Mouse (Mus musculus) testis, adult 2 months (tissue): ENCODE measurements around the gene Rarres1. TPM values are rescaled to one million over a fixed set of nuclear protein-coding genes. Genes with fewer than 3 reads are reported as not detected.

Source experiments
- H3K27ac ChIP-seq: fragments of 200-500 bp; 2 replicates; pipeline ENCODE4 v1.5.1; 2012; ENCODE audit warnings: low read depth, low read length; ENCODE audit not compliant: control insufficient read depth, insufficient read depth
- H3K27me3 ChIP-seq: fragments of 200-500 bp; 2 replicates; pipeline ENCODE4 v1.6.1; 2012; ENCODE audit warnings: mild to moderate bottlenecking, low read length, moderate library complexity; ENCODE audit not compliant: control insufficient read depth, insufficient read depth
- H3K36me3 ChIP-seq: fragments of 200-500 bp; 2 replicates; pipeline ENCODE4 v1.6.1; 2012; ENCODE audit warnings: mild to moderate bottlenecking, low read length; ENCODE audit not compliant: control insufficient read depth, insufficient read depth
- H3K4me1 ChIP-seq: fragments of 200-500 bp; 2 replicates; pipeline ENCODE4 v1.6.1; 2012; ENCODE audit warnings: low read length; ENCODE audit not compliant: control insufficient read depth, insufficient read depth
- H3K4me3 ChIP-seq: fragments of 200-500 bp; 2 replicates; pipeline ENCODE4 v1.5.1; 2012; ENCODE audit warnings: low read depth, mild to moderate bottlenecking, low read length, moderate library complexity, mixed read lengths; ENCODE audit not compliant: control insufficient read depth
- CTCF ChIP-seq: fragments of 200-500 bp; IDR thresholded peaks from 2 replicates; pipeline ENCODE4 v1.5.1; 2012; ENCODE audit warnings: low read depth, mild to moderate bottlenecking, inconsistent platforms, low read length, moderate library complexity; ENCODE audit not compliant: control insufficient read depth, insufficient read depth, insufficient replicate concordance
- POLR2A ChIP-seq: fragments of 200-500 bp; IDR thresholded peaks from 2 replicates; pipeline ENCODE4 v1.6.1; 2012; ENCODE audit warnings: low read depth, mild to moderate bottlenecking, inconsistent platforms, low read length, moderate library complexity; ENCODE audit not compliant: control insufficient read depth
- polyA plus RNA-seq: library from polyadenylated mRNA; depleted of rRNA; stranded (reverse); fragments of >200 nt; gene quantifications from 2 replicates; pipeline ENCODE4 v1.2.3, GENCODE M21; 2012; rRNA removed

Rarres1 gene
- polyA plus RNA-seq, 1 experiment, result 5.1 TPM

DNA sequence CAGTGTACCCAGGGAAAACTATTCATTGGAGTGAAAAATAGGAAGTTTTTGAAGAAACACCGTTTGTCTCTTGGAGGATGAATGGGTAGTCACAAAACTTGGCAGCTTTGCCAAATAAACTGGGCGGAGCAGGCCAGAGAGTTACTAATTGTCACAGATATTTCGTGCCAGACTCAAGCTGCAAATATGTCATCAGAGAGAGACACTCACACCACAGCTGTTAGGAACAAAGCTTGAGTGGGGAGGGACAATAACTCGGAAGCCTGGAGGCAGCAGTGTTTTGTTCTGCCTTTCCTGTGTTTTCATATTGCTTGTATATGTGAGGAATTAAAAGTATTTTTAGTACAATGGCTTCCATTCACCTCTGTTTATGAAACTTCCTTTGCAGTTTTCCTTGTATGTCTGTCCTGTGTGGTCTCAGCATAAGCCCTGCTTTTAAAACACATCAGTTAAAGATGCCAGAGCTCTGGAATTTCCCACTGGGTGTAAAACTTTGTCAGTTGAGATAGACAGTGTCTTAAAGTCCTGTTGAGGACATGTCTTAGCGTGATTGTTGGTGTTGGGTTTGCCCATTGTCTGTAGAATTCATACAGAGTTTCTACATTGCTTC lies 64.6 kb downstream of the Rarres1 start:
- Histone ChIP-seq H3K4me3 (no peak overlapping the region), H3K4me1 (no peaks in the 10 kb centered on the region), H3K27ac (no peak overlapping the region), H3K36me3 (peaks cover 1% of the 10 kb centered on the region; the same call in 1 of the 2 replicates), H3K27me3 (no peaks in the 10 kb centered on the region)
- TF ChIP-seq POLR2A (no peak), CTCF (no peak)

DNA sequence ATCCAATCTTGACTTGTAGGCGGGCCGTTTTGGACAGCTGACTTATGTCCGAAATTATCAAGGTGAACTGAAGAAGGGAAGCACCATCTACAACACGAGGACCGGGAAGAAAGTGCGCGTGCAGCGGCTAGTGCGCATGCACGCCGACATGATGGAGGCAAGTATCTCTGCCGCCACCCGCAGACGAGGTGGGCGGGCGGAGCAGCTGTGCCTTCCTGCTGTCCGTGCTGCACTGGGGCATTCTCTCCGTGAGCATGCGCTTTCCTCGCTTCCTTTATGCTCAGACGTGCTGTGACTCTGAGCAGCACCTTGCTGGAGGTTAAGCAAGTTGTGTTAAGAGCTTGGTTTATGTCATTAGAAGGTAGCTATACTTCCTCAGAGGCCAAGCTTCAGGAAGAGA lies 65.7 kb downstream of the Rarres1 start:
- H3K4me3 ChIP-seq, result no peak overlapping the region
- TF ChIP-seq CTCF (no peak), POLR2A (no peak)
- no peaks in the 10 kb centered on the region for H3K4me1 ChIP-seq
- no peaks in the 10 kb centered on the region for H3K27me3 ChIP-seq
- H3K27ac ChIP-seq, result no peak overlapping the region
- peaks cover 1% of the 10 kb centered on the region; the same call in 1 of the 2 replicates for H3K36me3 ChIP-seq

DNA sequence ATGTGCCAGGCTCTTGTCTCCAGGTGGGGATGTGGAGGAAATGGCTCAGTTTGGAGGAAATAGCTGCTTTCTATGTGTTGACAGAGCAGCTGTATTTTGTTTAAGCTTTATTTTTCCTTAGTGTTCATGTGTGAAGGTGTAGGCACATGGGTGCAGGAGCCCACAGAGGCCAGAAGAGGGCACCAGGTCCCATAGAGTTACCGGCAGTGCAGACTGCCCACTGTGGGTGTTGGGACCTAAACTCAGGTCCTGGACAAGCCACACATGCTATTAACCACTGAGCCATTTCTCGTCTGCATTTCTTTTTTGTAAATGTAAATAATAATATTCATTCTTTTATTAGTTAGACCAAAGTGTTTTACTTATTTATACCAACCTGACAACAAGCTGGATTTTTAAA lies 68.2 kb downstream of the Rarres1 start:
- no peak for TF ChIP-seq CTCF
- TF ChIP-seq POLR2A, result no peak
- Histone ChIP-seq H3K4me1 (no peaks in the 10 kb centered on the region), H3K27me3 (no peaks in the 10 kb centered on the region), H3K36me3 (no peaks in the 10 kb centered on the region), H3K4me3 (no peak overlapping the region), H3K27ac (no peak overlapping the region)

DNA sequence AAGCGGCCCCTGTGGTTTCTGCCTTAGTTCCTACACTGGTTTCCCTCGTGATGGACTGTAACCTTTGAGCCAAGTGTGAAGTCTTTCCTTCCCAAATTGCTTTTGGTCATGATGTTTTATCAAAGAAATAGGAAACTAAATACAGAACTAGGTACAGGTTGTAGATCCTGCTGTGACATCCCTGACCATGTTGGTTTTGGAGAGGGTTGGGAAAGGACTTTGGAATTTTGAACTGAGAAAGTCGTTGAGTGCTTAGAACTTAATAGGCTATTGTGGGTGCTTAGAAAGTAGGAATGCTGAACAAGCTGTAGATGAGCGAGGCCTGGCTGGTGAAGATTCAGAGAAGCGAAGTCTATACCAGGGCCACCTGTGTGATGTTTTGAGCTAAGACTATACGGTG lies 81.3 kb downstream of the Rarres1 start:
- H3K27ac ChIP-seq, result no peak overlapping the region
- H3K4me1 ChIP-seq, result peaks cover 5% of the 10 kb centered on the region
- no peak for TF ChIP-seq CTCF
- no peak for TF ChIP-seq POLR2A
- no peak overlapping the region for H3K4me3 ChIP-seq
- H3K27me3 ChIP-seq, result no peaks in the 10 kb centered on the region
- H3K36me3 ChIP-seq, result peaks cover 1% of the 10 kb centered on the region; the same call in 1 of the 2 replicates

DNA sequence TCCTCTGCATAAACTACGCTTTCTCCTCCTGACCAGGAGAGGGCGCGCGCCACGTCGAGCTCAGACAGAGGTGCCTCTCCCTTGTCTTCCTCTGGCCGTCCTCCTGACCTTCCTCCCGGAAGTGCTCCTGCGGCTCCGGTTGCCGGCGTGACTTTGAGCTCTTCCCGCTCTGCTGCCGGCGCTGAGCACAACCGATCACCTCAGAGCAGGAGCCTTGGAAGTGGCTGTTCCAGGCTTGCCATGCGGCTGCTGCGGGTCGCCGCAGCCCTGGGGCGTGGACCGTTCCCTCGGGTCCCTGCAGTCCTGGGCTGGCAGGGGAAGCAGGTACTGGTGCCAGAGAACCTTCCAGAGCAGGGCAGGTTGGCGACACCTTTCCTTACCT lies 85.3 kb downstream of the Rarres1 start, which contains the start of gene Gfm1:
Gfm1 (plus strand) TSS at position 98 of the 382 bp plus-strand sequence.
- no peaks in the 10 kb centered on the region for H3K36me3 ChIP-seq
- H3K4me1 ChIP-seq, result peaks cover 5% of the 10 kb centered on the region
- peak; percentile 93 for TF ChIP-seq CTCF
- TF ChIP-seq POLR2A, result peak; percentile 63
- peak within 1 kb of the TSS; percentile 86 for H3K4me3 ChIP-seq
- no peaks in the 10 kb centered on the region for H3K27me3 ChIP-seq
- no peak within 1 kb of the TSS for H3K27ac ChIP-seq

DNA sequence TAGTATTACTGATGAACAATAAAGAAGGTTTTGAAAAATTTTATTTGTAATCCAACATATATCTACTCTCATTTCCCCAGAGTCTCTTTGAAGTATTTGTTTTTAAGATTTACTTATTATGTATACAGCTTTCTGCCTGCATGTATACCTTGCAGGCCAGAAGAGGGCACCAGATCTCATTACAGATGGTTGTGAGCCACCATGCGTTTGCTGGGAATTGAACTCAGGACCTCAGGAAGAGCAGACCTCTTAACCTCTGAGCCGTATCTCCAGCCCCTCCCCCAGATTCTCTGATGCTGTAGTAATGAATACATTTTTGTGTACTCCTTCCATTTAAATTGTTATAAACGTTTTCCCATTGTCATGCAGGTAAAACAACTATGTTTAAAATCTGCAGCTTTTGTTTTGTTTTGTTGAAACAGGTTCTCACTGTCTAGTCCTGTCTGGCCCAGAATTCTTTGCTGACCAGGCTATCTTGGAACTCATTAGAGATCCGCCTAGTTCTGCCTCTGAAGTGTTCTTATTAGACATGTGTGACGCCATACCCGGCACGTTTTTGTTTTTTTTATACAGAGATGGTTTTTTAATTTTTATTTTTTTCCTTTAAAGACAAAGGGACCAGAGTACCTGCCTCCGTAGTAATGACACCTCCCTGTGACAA lies 85.9 kb downstream of the Rarres1 start:
- Histone ChIP-seq H3K36me3 (no peaks in the 10 kb centered on the region), H3K4me1 (peaks cover 5% of the 10 kb centered on the region), H3K4me3 (peak overlapping the region; percentile 86), H3K27ac (no peak overlapping the region), H3K27me3 (no peaks in the 10 kb centered on the region)
- TF ChIP-seq POLR2A (no peak), CTCF (no peak)

Other genes starting within 250 kb of the Rarres1 start
- gene Mlf1, start 141.4 kb downstream of the Rarres1 start, polyA plus RNA-seq, result 342 and 406 TPM in 2 replicates
- gene Gm17402, start 140.4 kb downstream of the Rarres1 start, polyA plus RNA-seq, result not detected in 2 replicates
- gene Gfm1, start 85.4 kb downstream of the Rarres1 start, polyA plus RNA-seq, result 10.3 and 10.6 TPM in 2 replicates
- gene Lxn, start 51.6 kb downstream of the Rarres1 start, polyA plus RNA-seq, result 16.6 and 24.6 TPM in 2 replicates
- gene Mfsd1, start 67.2 kb upstream of the Rarres1 start, polyA plus RNA-seq, result 6.5 and 7.8 TPM in 2 replicates